Mouse (Mus musculus): ENCODE results near the gene 9130213A22Rik. TPM values are rescaled to one million over a fixed set of nuclear protein-coding genes. Genes with fewer than 3 reads are reported as not detected.

9130213A22Rik gene
- polyA plus RNA-seq, 1 experiment from 2014 or later: 0.14 TPM

- Histone ChIP-seq H3K27ac (ENCODE audit: low read depth, low read length) (no peak overlapping the region), H3K4me1 (ENCODE audit: control insufficient read depth, insufficient read depth, low read length) (peaks cover 5% of the 10 kb centered on the region; the same call in 1 of the 2 replicates), H3K4me3 (ENCODE audit: low read depth, low read length) (peak overlapping the region; percentile 46), H3K9me3 (replicated peaks; ENCODE audit: control insufficient read depth, low read length) (no peaks in the 10 kb centered on the region), H3K36me3 (ENCODE audit: control insufficient read depth, insufficient read depth, low read length) (no peaks in the 10 kb centered on the region), H3K4me2 (ENCODE audit: low read length) (peak overlapping the region; percentile 66), H3K9ac (ENCODE audit: low read length) (peak overlapping the region; percentile 67), H3K27me3 (replicated peaks; ENCODE audit: control insufficient read depth, insufficient read depth, low read length) (no peaks in the 10 kb centered on the region)
- 11% methylated on average over 20 of the region's 20 CpGs for WGBS
- ATAC-seq: no peak
- peak; percentile 19 for DNase-seq (ENCODE audit: low spot score)
Observed at GRCm38 (mm10) chr11:69125919-69126705, 3.7 kb upstream of the 9130213A22Rik start.

GRCm38 (mm10) chr11:69125852-69125918, 3.3 kb upstream of the 9130213A22Rik start, which contains the start of gene Aloxe3:
Aloxe3 (plus strand) TSS chr11:69125896.
- no peak for DNase-seq (ENCODE audit: low spot score)
- no peaks in the 10 kb centered on the region for H3K9me3 ChIP-seq (replicated peaks; ENCODE audit: control insufficient read depth, low read length)
- peaks cover 9% of the 10 kb centered on the region; the same call in 1 of the 2 replicates for H3K4me1 ChIP-seq (ENCODE audit: control insufficient read depth, insufficient read depth, low read length)
- WGBS: 5% methylated on average over 3 of the region's 3 CpGs
- 0 out of 2 replicates have a peak, but pooled peaks cover 2% of the 10 kb centered on the region for H3K27me3 ChIP-seq (replicated peaks; ENCODE audit: control insufficient read depth, insufficient read depth, low read length)
- no peak within 1 kb of the TSS; the same call in 1 of the 2 replicates for H3K27ac ChIP-seq (ENCODE audit: low read depth, low read length)
- no peak for ATAC-seq
- peak within 1 kb of the TSS; percentile 67 for H3K9ac ChIP-seq (ENCODE audit: low read length)
- peak within 1 kb of the TSS; percentile 46 for H3K4me3 ChIP-seq (ENCODE audit: low read depth, low read length)
- H3K36me3 ChIP-seq (ENCODE audit: control insufficient read depth, insufficient read depth, low read length): no peaks in the 10 kb centered on the region
- H3K4me2 ChIP-seq (ENCODE audit: low read length): peak within 1 kb of the TSS; percentile 66

- H3K27me3 ChIP-seq (replicated peaks; ENCODE audit: control insufficient read depth, insufficient read depth, low read length): peaks cover 6% of the 10 kb centered on the region; the same call in 1 of the 2 replicates
- no peak overlapping the region; the same call in 1 of the 2 replicates for H3K27ac ChIP-seq (ENCODE audit: low read depth, low read length)
- WGBS: under 1% methylated on average over 24 of the region's 24 CpGs
- peak overlapping the region; percentile 66 for H3K4me2 ChIP-seq (ENCODE audit: low read length)
- peak; percentile 96 for DNase-seq (ENCODE audit: low spot score)
- ATAC-seq: peak; percentile 49
- H3K4me1 ChIP-seq (ENCODE audit: control insufficient read depth, insufficient read depth, low read length): peaks cover 11% of the 10 kb centered on the region; the same call in 1 of the 2 replicates
- H3K36me3 ChIP-seq (ENCODE audit: control insufficient read depth, insufficient read depth, low read length): no peaks in the 10 kb centered on the region
- H3K4me3 ChIP-seq (ENCODE audit: low read depth, low read length): peak overlapping the region; percentile 46
- peak overlapping the region; percentile 67 for H3K9ac ChIP-seq (ENCODE audit: low read length)
- H3K9me3 ChIP-seq (replicated peaks; ENCODE audit: control insufficient read depth, low read length): no peaks in the 10 kb centered on the region
Observed at GRCm38 (mm10) chr11:69125041-69125851, 2.9 kb upstream of the 9130213A22Rik start.

GRCm38 (mm10) chr11:69124498-69124847, 2.1 kb upstream of the 9130213A22Rik start:
- Histone ChIP-seq H3K4me1 (ENCODE audit: control insufficient read depth, insufficient read depth, low read length) (peaks cover 13% of the 10 kb centered on the region; the same call in 1 of the 2 replicates), H3K4me2 (ENCODE audit: low read length) (peak overlapping the region; percentile 94), H3K4me3 (ENCODE audit: low read depth, low read length) (peak overlapping the region; percentile 77), H3K9ac (ENCODE audit: low read length) (no peak overlapping the region), H3K27me3 (replicated peaks; ENCODE audit: control insufficient read depth, insufficient read depth, low read length) (peaks cover 6% of the 10 kb centered on the region; the same call in 1 of the 2 replicates), H3K27ac (ENCODE audit: low read depth, low read length) (no peak overlapping the region), H3K36me3 (ENCODE audit: control insufficient read depth, insufficient read depth, low read length) (no peaks in the 10 kb centered on the region), H3K9me3 (replicated peaks; ENCODE audit: control insufficient read depth, low read length) (no peaks in the 10 kb centered on the region)
- ATAC-seq (peak; percentile 58), DNase-seq (ENCODE audit: low spot score) (peak; percentile 93)
- WGBS: under 1% methylated on average over 3 of the region's 3 CpGs

GRCm38 (mm10) chr11:69123693-69124497, 1.5 kb upstream of the 9130213A22Rik start:
- H3K4me1 ChIP-seq (ENCODE audit: control insufficient read depth, insufficient read depth, low read length): peaks cover 14% of the 10 kb centered on the region; the same call in 1 of the 2 replicates
- H3K9me3 ChIP-seq (replicated peaks; ENCODE audit: control insufficient read depth, low read length): no peaks in the 10 kb centered on the region
- H3K36me3 ChIP-seq (ENCODE audit: control insufficient read depth, insufficient read depth, low read length): no peaks in the 10 kb centered on the region
- ATAC-seq (peak; percentile 65), DNase-seq (ENCODE audit: low spot score) (peak; percentile 96)
- H3K4me3 ChIP-seq (ENCODE audit: low read depth, low read length): peak overlapping the region; percentile 77
- WGBS: under 1% methylated on average over 31 of the region's 31 CpGs
- peak overlapping the region; percentile 94 for H3K4me2 ChIP-seq (ENCODE audit: low read length)
- peak overlapping the region; percentile 74 for H3K27ac ChIP-seq (ENCODE audit: low read depth, low read length)
- H3K9ac ChIP-seq (ENCODE audit: low read length): peak overlapping the region; percentile 59
- peaks cover 6% of the 10 kb centered on the region; the same call in 1 of the 2 replicates for H3K27me3 ChIP-seq (replicated peaks; ENCODE audit: control insufficient read depth, insufficient read depth, low read length)

- Histone ChIP-seq H3K9me3 (replicated peaks; ENCODE audit: control insufficient read depth, low read length) (no peaks in the 10 kb centered on the region), H3K9ac (ENCODE audit: low read length) (peak overlapping the region; percentile 72), H3K27me3 (replicated peaks; ENCODE audit: control insufficient read depth, insufficient read depth, low read length) (peaks cover 6% of the 10 kb centered on the region; the same call in 1 of the 2 replicates), H3K36me3 (ENCODE audit: control insufficient read depth, insufficient read depth, low read length) (no peaks in the 10 kb centered on the region), H3K27ac (ENCODE audit: low read depth, low read length) (peak overlapping the region; percentile 55; the same call in 1 of the 2 replicates), H3K4me3 (ENCODE audit: low read depth, low read length) (peak overlapping the region; percentile 77), H3K4me1 (ENCODE audit: control insufficient read depth, insufficient read depth, low read length) (peaks cover 15% of the 10 kb centered on the region; the same call in 1 of the 2 replicates), H3K4me2 (ENCODE audit: low read length) (peak overlapping the region; percentile 94)
- peak; percentile 6 for ATAC-seq
- under 1% methylated on average over 29 of the region's 29 CpGs for WGBS
- peak; percentile 92 for DNase-seq (ENCODE audit: low spot score)
Observed at GRCm38 (mm10) chr11:69123056-69123692, 785 bp upstream of the 9130213A22Rik start.

GRCm38 (mm10) chr11:69121741-69122335, 551 bp downstream of the 9130213A22Rik start:
- ATAC-seq (no peak), DNase-seq (ENCODE audit: low spot score) (peak; percentile 63)
- peaks cover 15% of the 10 kb centered on the region; the same call in 1 of the 2 replicates for H3K4me1 ChIP-seq (ENCODE audit: control insufficient read depth, insufficient read depth, low read length)
- peaks cover 6% of the 10 kb centered on the region; the same call in 1 of the 2 replicates for H3K27me3 ChIP-seq (replicated peaks; ENCODE audit: control insufficient read depth, insufficient read depth, low read length)
- whole genome bisulfite sequencing: 1% methylated on average over 31 of the region's 32 CpGs
- H3K9ac ChIP-seq (ENCODE audit: low read length): peak overlapping the region; percentile 72
- H3K27ac ChIP-seq (ENCODE audit: low read depth, low read length): peak overlapping the region; percentile 55; the same call in 1 of the 2 replicates
- H3K4me3 ChIP-seq (ENCODE audit: low read depth, low read length): peak overlapping the region; percentile 77
- peak overlapping the region; percentile 94 for H3K4me2 ChIP-seq (ENCODE audit: low read length)
- H3K9me3 ChIP-seq (replicated peaks; ENCODE audit: control insufficient read depth, low read length): no peaks in the 10 kb centered on the region
- H3K36me3 ChIP-seq (ENCODE audit: control insufficient read depth, insufficient read depth, low read length): no peaks in the 10 kb centered on the region
